Mouse (Mus musculus): ENCODE results near the gene Hdac8.

DNA sequence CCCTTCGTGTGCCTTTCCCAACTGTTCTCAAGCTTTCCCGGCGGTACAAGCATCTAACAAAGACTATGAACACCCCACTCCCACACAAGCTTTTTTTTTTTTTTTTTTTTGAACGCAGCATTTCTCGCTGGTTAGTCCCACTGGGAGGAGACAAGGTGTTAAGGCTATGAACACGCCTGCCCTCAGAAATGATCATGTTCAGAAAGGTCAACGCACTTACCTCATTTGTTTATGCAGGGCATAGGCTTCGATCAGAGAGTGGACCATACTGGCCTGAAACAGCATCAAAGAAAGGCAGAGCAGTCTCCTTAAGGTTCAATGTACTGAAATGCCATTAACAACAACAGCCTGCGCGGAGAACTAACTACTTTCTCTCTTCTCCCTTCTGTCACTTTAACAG lies 980 bp downstream of the Hdac8 start:
- no peak for TF ChIP-seq CTCF (IDR thresholded peaks at IDR 0.05 in 2 of 3, conservative IDR thresholded peaks at IDR 0.05 in 1 of 3; ENCODE audit: control insufficient read depth in 1 of 3, insufficient read depth in 1 of 3, low read depth in 2 of 3, low read length in 3 of 3, poor library complexity in 1 of 3, severe bottlenecking in 1 of 3)
- no peak for TF ChIP-seq CHD1 (IDR thresholded peaks at IDR 0.05; ENCODE audit: low read depth, low read length)
- TF ChIP-seq GATA1 (IDR thresholded peaks at IDR 0.05; ENCODE audit: low read depth, low read length): no peak
- TF ChIP-seq KAT2A (conservative IDR thresholded peaks at IDR 0.05; ENCODE audit: low read depth, low read length): no peak
- no peak for TF ChIP-seq SMC3 (IDR thresholded peaks at IDR 0.05; ENCODE audit: low read depth, low read length)
- TF ChIP-seq POLR2A (IDR thresholded peaks at IDR 0.05; ENCODE audit: control insufficient read depth in 1 of 2, insufficient read depth in 1 of 2, low read depth in 1 of 2, low read length in 2 of 2, poor library complexity in 1 of 2): no peak
- no peak for TF ChIP-seq MYC (IDR thresholded peaks at IDR 0.05; ENCODE audit: low read depth, low read length)
- no peak for TF ChIP-seq CHD2 (IDR thresholded peaks at IDR 0.05; ENCODE audit: low read length)
- no peak for TF ChIP-seq EP300 (IDR thresholded peaks at IDR 0.05; ENCODE audit: low read depth in 1 of 2, low read length in 2 of 2)

Measured in MEL (cell line).